Mouse (Mus musculus) cerebellum, adult 9-11 months (tissue): ENCODE results near the gene Depdc1b.

ENCODE experiments used
- DNase-seq: peaks from one replicate; pipeline ENCODE4 v3.0.0; 2022

Gene Depdc1b

GRCm38 (mm10) chr13:108315702-108316486 lies at the start of gene Depdc1b:
Gene Depdc1b, plus strand, starts transcription at chr13:108316332.
- DNase-seq: peak; percentile 91

GRCm38 (mm10) chr13:108267841-108268634 lies 48.1 kb upstream of the Depdc1b start:
- no peak for DNase-seq

GRCm38 (mm10) chr13:108271458-108272148 lies 44.5 kb upstream of the Depdc1b start:
- DNase-seq: no peak

GRCm38 (mm10) chr13:108272332-108272731 lies 43.8 kb upstream of the Depdc1b start:
- DNase-seq: no peak

GRCm38 (mm10) chr13:108273034-108273433 lies 43.1 kb upstream of the Depdc1b start:
- no peak for DNase-seq

GRCm38 (mm10) chr13:108273456-108273855 lies 42.7 kb upstream of the Depdc1b start:
- DNase-seq: no peak

- DNase-seq: no peak
Measured at GRCm38 (mm10) chr13:108276561-108276960, 39.6 kb upstream of the Depdc1b start.

- DNase-seq: no peak
Measured at GRCm38 (mm10) chr13:108277320-108277719, 38.8 kb upstream of the Depdc1b start.

- no peak for DNase-seq
Measured at GRCm38 (mm10) chr13:108278592-108278991, 37.5 kb upstream of the Depdc1b start.

GRCm38 (mm10) chr13:108284312-108284711 lies 31.8 kb upstream of the Depdc1b start:
- no peak for DNase-seq

- no peak for DNase-seq
Measured at GRCm38 (mm10) chr13:108287953-108288352, 28.2 kb upstream of the Depdc1b start.

- DNase-seq: no peak
Measured at GRCm38 (mm10) chr13:108289436-108289835, 26.7 kb upstream of the Depdc1b start.

GRCm38 (mm10) chr13:108290314-108290713 lies 25.8 kb upstream of the Depdc1b start:
- no peak for DNase-seq

GRCm38 (mm10) chr13:108297350-108298093 lies 18.6 kb upstream of the Depdc1b start:
- no peak for DNase-seq

GRCm38 (mm10) chr13:108298241-108298640 lies 17.9 kb upstream of the Depdc1b start:
- DNase-seq: no peak

- DNase-seq: no peak
Measured at GRCm38 (mm10) chr13:108300346-108300950, 15.7 kb upstream of the Depdc1b start.

- DNase-seq: peak; percentile 32
Measured at GRCm38 (mm10) chr13:108301411-108301810, 14.7 kb upstream of the Depdc1b start.

GRCm38 (mm10) chr13:108302957-108303675 lies 13.0 kb upstream of the Depdc1b start:
- DNase-seq: no peak

GRCm38 (mm10) chr13:108303841-108304240 lies 12.3 kb upstream of the Depdc1b start:
- no peak for DNase-seq

GRCm38 (mm10) chr13:108304680-108305079 lies 11.5 kb upstream of the Depdc1b start:
- no peak for DNase-seq

- peak; percentile 16 for DNase-seq
Measured at GRCm38 (mm10) chr13:108316487-108316903, 363 bp downstream of the Depdc1b start.
